In genomic region chr5:62765784-62766701, GRCm38 (mm10) we compare ENCODE assay signal across 8 mouse cellular contexts. TPM values are rescaled to one million over a fixed set of nuclear protein-coding genes. Genes with fewer than 3 reads are reported as not detected.
DNase-seq lines count a peak whose midpoint lies in the region; ATAC-seq lines count a peak whose summit lies in the region.

Arap2 (minus strand) TSS chr5:62766159.

- H3K4me3 ChIP-seq in limb, embryonic 13.5 days = peak within 1 kb of the TSS; percentile 63
- peak within 1 kb of the TSS; percentile 66 for H3K4me3 ChIP-seq in midbrain, embryonic 13.5 days (replicated peaks)

- peak; percentile 13 for DNase-seq in adrenal gland, adult 8-10 months
- DNase-seq in embryo, embryonic 9.5 days (ENCODE audit: extremely low spot score) = peak; percentile 47
- DNase-seq in heart, adult 18-20 months = peak; percentile 64 to 84
- DNase-seq in kidney, adult 11 months = peak; percentile 65
- peak; percentile 33 for DNase-seq in spleen, adult 12 weeks (ENCODE audit: low spot score)
- no peak for DNase-seq in MN1 (ENCODE audit: low spot score)

- H3K27ac ChIP-seq in limb, embryonic 13.5 days = no peak within 1 kb of the TSS
- H3K27ac ChIP-seq in midbrain, embryonic 13.5 days = no peak within 1 kb of the TSS

- peak within 1 kb of the TSS; percentile 71 for H3K9ac ChIP-seq in limb, embryonic 13.5 days
- peak within 1 kb of the TSS; percentile 77 for H3K9ac ChIP-seq in midbrain, embryonic 13.5 days (replicated peaks)

- no peaks in the 10 kb centered on the region for H3K9me3 ChIP-seq in limb, embryonic 13.5 days
- no peaks in the 10 kb centered on the region for H3K9me3 ChIP-seq in midbrain, embryonic 13.5 days

- under 1% methylated on average over 64 of the region's 106 CpGs for WGBS in limb, embryonic 13.5 days
- WGBS in midbrain, embryonic 13.5 days = 1% methylated on average over 73 of the region's 106 CpGs

- H3K36me3 ChIP-seq in limb, embryonic 13.5 days = no peaks in the 10 kb centered on the region
- H3K36me3 ChIP-seq in midbrain, embryonic 13.5 days = no peaks in the 10 kb centered on the region

- peak within 1 kb of the TSS; percentile 86 for H3K4me2 ChIP-seq in limb, embryonic 13.5 days (replicated peaks)
- H3K4me2 ChIP-seq in midbrain, embryonic 13.5 days (replicated peaks) = peak within 1 kb of the TSS; percentile 84

- no peaks in the 10 kb centered on the region for H3K4me1 ChIP-seq in limb, embryonic 13.5 days
- H3K4me1 ChIP-seq in midbrain, embryonic 13.5 days (replicated peaks) = peaks cover 7% of the 10 kb centered on the region; the same call in 1 of the 2 replicates

- H3K27me3 ChIP-seq in limb, embryonic 13.5 days = peaks cover 19% of the 10 kb centered on the region
- peaks cover 11% of the 10 kb centered on the region for H3K27me3 ChIP-seq in midbrain, embryonic 13.5 days

- ATAC-seq in limb, embryonic 13.5 days (ENCODE audit: low FRiP score, low read depth) = peak; percentile 79
- ATAC-seq in midbrain, embryonic 13.5 days = peak; percentile 90

RNA-seq across cellular contexts. Expression of gene Arap2, which starts in this region (rescaled TPM):
- 1 to 10 TPM; 4.0 to 6.8 (median 5.0) TPM for total RNA-seq in adrenal gland, adult 8-10 months (2022)
- total RNA-seq in heart, adult 18-20 months (2021) = 10 to 100 TPM in 1 of 2 experiments, 1 to 10 TPM in 1; 9.9 to 12.3 TPM
- polyA plus RNA-seq in limb, embryonic 13.5 days (2015; fragmentation: Nextera tagmentation; extraction: Ambion mirVana) = 2.2 and 4.0 TPM in 2 replicates
- polyA plus RNA-seq in midbrain, embryonic 13.5 days (2015; fragmentation: Nextera tagmentation; extraction: Ambion mirVana) = 1.0 and 2.5 TPM in 2 replicates
